Mouse (Mus musculus) cerebellum, postnatal 4 days (tissue): Measurements from ENCODE around the gene Jkamp.
"Not testable (repeated sequence)": the region's sequence is repeated elsewhere in the genome, so short reads cannot be mapped to it uniquely, and the experiment has no call there.

Experiments
- DNase-seq, 2 experiments: peaks; one replicate each; pipeline ENCODE4 v3.0.0; 2022; ENCODE audit warnings: low spot score in 2 of 2, mixed read lengths in 1 of 2

Jkamp gene

GRCm38 (mm10) chr12:72085329-72086165 is at the start of gene Jkamp, which contains the start of gene L3hypdh:
Gene Jkamp, plus strand, starts transcription at chr12:72085589.
Gene L3hypdh, minus strand, starts transcription at chr12:72085439.
- peak; percentile 98 to 99 for DNase-seq

- DNase-seq: no peak
Observed at GRCm38 (mm10) chr12:72036097-72036661, 49.2 kb upstream of the Jkamp start.

GRCm38 (mm10) chr12:72037049-72037448 is 48.3 kb upstream of the Jkamp start:
- DNase-seq: no peak

GRCm38 (mm10) chr12:72038866-72039265 is 46.5 kb upstream of the Jkamp start:
- DNase-seq: no peak

GRCm38 (mm10) chr12:72039501-72039900 is 45.9 kb upstream of the Jkamp start:
- no peak for DNase-seq

GRCm38 (mm10) chr12:72041238-72041637 is 44.2 kb upstream of the Jkamp start:
- DNase-seq: no peak

GRCm38 (mm10) chr12:72047513-72047912 is 37.9 kb upstream of the Jkamp start:
- DNase-seq: no peak

- not testable (repeated sequence) for DNase-seq
Observed at GRCm38 (mm10) chr12:72050156-72050555, 35.2 kb upstream of the Jkamp start.

- no peak for DNase-seq
Observed at GRCm38 (mm10) chr12:72050821-72051220, 34.6 kb upstream of the Jkamp start.

- no peak for DNase-seq
Observed at GRCm38 (mm10) chr12:72052571-72052970, 32.8 kb upstream of the Jkamp start.

GRCm38 (mm10) chr12:72053303-72053702 is 32.1 kb upstream of the Jkamp start:
- DNase-seq: peak in 1 of 2 experiments; percentile 7

- no peak for DNase-seq
Observed at GRCm38 (mm10) chr12:72053851-72054250, 31.5 kb upstream of the Jkamp start.

GRCm38 (mm10) chr12:72057780-72058179 is 27.6 kb upstream of the Jkamp start:
- no peak for DNase-seq

- peak in 1 of 2 experiments; percentile 29 for DNase-seq
Observed at GRCm38 (mm10) chr12:72069626-72070326, 15.6 kb upstream of the Jkamp start.

- peak; percentile 76 to 91 for DNase-seq
Observed at GRCm38 (mm10) chr12:72070327-72071269, 14.8 kb upstream of the Jkamp start, which contains the start of gene Gpr135. Gene Gpr135, minus strand, starts transcription at chr12:72071125.

- DNase-seq: no peak
Observed at GRCm38 (mm10) chr12:72078248-72078647, 7.1 kb upstream of the Jkamp start.

- no peak for DNase-seq
Observed at GRCm38 (mm10) chr12:72081961-72082360, 3.4 kb upstream of the Jkamp start.

- no peak for DNase-seq
Observed at GRCm38 (mm10) chr12:72082370-72082769, 3.0 kb upstream of the Jkamp start.

GRCm38 (mm10) chr12:72083265-72083664 is 2.1 kb upstream of the Jkamp start:
- no peak for DNase-seq

- DNase-seq: peak in 1 of 2 experiments; percentile 35
Observed at GRCm38 (mm10) chr12:72084261-72085023, 947 bp upstream of the Jkamp start.

GRCm38 (mm10) chr12:72085024-72085328 is 413 bp upstream of the Jkamp start:
- peak in 1 of 2 experiments; percentile 30 for DNase-seq
